Mouse (Mus musculus): ENCODE measurements around the gene Kif28. TPM values are rescaled to one million over a fixed set of nuclear protein-coding genes. Genes with fewer than 3 reads are reported as not detected.
A peak's percentile ranks its signal among the peaks of the same experiment; 100 is the strongest.

The Kif28 gene
- polyA plus RNA-seq, 1 experiment from 2014 or later = not detected

DNA sequence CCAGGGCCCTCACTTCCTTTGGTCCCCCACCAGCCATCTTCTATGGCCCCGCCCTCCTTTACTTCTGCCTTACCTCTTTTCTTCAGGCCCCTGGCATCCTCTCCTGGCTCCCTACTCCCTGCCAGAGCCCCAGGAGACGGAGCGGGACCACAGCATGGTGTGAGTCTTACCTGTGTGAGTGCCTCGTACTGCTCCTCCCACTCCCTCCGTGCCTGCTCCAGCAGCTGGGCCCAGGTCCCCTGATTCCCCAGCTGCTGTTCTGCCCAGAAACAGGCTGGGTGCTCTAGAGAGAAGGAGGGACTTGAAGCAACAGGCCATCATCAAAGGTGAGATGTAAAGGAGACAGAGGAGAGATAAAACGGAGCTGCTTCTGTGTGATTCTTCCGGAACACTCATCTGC lies 32.4 kb downstream of the Kif28 start:
- Histone ChIP-seq H3K27ac (ENCODE audit: low read length) (no peak overlapping the region), H3K4me3 (ENCODE audit: low read length) (no peak overlapping the region)
- 77% methylated on average over 7 of the region's 7 CpGs for WGBS

DNA sequence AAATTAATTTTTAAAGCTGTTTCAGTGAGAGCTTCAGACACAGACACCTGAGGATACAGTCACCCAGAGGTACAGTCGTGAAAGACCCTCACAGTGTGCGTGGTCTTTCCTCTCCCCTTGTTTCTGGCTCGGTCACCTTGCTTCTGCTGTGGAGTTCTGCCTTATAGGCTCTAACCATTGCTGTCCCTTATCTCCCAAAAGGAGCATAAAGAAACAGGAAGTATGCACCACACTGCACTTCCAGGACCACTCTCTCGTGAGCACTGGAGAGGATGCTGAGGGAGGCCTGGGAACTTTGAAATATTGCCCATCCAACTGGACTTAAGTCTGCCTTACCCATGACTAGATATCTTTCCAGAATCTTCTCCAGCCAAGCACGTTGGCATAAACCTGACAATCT lies 34.3 kb downstream of the Kif28 start:
- H3K27ac ChIP-seq (ENCODE audit: low read length) = no peak overlapping the region
- no peaks in the 10 kb centered on the region for H3K4me1 ChIP-seq (ENCODE audit: control insufficient read depth, insufficient read depth, low read length)
- H3K9ac ChIP-seq (ENCODE audit: low read depth, low read length) = no peak overlapping the region
- no peak for ATAC-seq
- no peak overlapping the region for H3K4me2 ChIP-seq (ENCODE audit: low read depth, low read length)
- 84% methylated on average over 5 of the region's 5 CpGs for WGBS
- H3K4me3 ChIP-seq (ENCODE audit: low read length) = no peak overlapping the region
- no peaks in the 10 kb centered on the region for H3K27me3 ChIP-seq (replicated peaks; ENCODE audit: control insufficient read depth, insufficient read depth, low read length)
- H3K9me3 ChIP-seq (ENCODE audit: control insufficient read depth, low read length) = no peaks in the 10 kb centered on the region
- H3K36me3 ChIP-seq (ENCODE audit: control insufficient read depth, insufficient read depth, low read length) = no peaks in the 10 kb centered on the region

More for the DNA sequence above, 32.4 kb downstream of the Kif28 start:
- Histone ChIP-seq H3K4me1 (ENCODE audit: control insufficient read depth, insufficient read depth, low read length) (no peaks in the 10 kb centered on the region), H3K4me2 (ENCODE audit: low read depth, low read length) (no peak overlapping the region), H3K9me3 (ENCODE audit: control insufficient read depth, low read length) (no peaks in the 10 kb centered on the region), H3K27me3 (replicated peaks; ENCODE audit: control insufficient read depth, insufficient read depth, low read length) (no peaks in the 10 kb centered on the region), H3K36me3 (ENCODE audit: control insufficient read depth, insufficient read depth, low read length) (no peaks in the 10 kb centered on the region), H3K9ac (ENCODE audit: low read depth, low read length) (no peak overlapping the region)
- no peak for ATAC-seq

DNA sequence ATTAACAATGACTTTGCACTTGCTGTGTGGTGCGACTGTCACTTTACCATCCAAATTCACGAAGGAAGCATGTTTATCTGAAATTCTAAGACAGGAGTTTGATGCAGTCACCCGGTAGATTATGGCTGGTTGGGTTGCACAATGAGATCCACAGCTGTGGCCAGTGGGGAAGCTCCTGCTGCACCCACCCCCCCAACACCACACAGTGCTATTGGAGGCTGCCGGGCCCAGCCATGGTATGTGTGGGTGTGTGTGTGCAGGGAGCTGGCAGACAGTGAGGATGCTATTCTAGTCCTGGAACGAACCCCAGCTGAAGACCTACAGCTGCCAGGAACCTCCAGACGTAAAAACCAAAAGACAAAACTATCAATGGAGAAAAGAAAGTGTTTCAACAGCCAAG lies 35.7 kb downstream of the Kif28 start:
- no peaks in the 10 kb centered on the region for H3K9me3 ChIP-seq (ENCODE audit: control insufficient read depth, low read length)
- ATAC-seq = no peak
- 67% methylated on average over 6 of the region's 6 CpGs for WGBS
- no peak overlapping the region for H3K9ac ChIP-seq (ENCODE audit: low read depth, low read length)
- no peaks in the 10 kb centered on the region for H3K27me3 ChIP-seq (replicated peaks; ENCODE audit: control insufficient read depth, insufficient read depth, low read length)
- no peak overlapping the region for H3K27ac ChIP-seq (ENCODE audit: low read length)
- no peak overlapping the region for H3K4me2 ChIP-seq (ENCODE audit: low read depth, low read length)
- no peaks in the 10 kb centered on the region for H3K4me1 ChIP-seq (ENCODE audit: control insufficient read depth, insufficient read depth, low read length)
- H3K36me3 ChIP-seq (ENCODE audit: control insufficient read depth, insufficient read depth, low read length) = no peaks in the 10 kb centered on the region
- H3K4me3 ChIP-seq (ENCODE audit: low read length) = no peak overlapping the region

DNA sequence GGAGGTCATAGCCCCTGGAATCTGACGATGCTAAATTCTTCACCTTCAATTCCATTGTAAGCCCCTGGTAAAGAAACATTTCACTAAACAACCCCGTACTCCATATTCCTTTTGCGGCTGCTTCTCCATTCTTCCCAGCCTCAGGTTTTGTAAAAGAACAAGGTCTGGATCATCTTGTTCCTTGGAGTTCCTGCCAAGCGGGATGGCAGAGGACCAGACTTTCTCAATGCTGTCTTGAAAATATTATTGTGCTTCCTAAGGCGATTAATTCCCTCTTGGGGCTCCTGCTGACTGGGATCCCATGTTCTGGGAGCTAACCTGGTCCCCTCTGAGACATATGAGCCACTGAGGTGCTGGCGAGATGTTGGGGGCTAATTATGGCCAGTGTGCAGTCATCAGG lies 39.9 kb downstream of the Kif28 start:
- H3K36me3 ChIP-seq (ENCODE audit: control insufficient read depth, insufficient read depth, low read length) = no peaks in the 10 kb centered on the region
- H3K4me1 ChIP-seq (ENCODE audit: control insufficient read depth, insufficient read depth, low read length) = no peaks in the 10 kb centered on the region
- no peak overlapping the region for H3K4me3 ChIP-seq (ENCODE audit: low read length)
- H3K27ac ChIP-seq (ENCODE audit: low read length) = no peak overlapping the region
- H3K9ac ChIP-seq (ENCODE audit: low read depth, low read length) = no peak overlapping the region
- 88% methylated on average over 6 of the region's 6 CpGs for WGBS
- H3K9me3 ChIP-seq (ENCODE audit: control insufficient read depth, low read length) = no peaks in the 10 kb centered on the region
- no peak overlapping the region for H3K4me2 ChIP-seq (ENCODE audit: low read depth, low read length)
- H3K27me3 ChIP-seq (replicated peaks; ENCODE audit: control insufficient read depth, insufficient read depth, low read length) = 0 out of 2 replicates have a peak, but pooled peaks cover 2% of the 10 kb centered on the region
- no peak for ATAC-seq

DNA sequence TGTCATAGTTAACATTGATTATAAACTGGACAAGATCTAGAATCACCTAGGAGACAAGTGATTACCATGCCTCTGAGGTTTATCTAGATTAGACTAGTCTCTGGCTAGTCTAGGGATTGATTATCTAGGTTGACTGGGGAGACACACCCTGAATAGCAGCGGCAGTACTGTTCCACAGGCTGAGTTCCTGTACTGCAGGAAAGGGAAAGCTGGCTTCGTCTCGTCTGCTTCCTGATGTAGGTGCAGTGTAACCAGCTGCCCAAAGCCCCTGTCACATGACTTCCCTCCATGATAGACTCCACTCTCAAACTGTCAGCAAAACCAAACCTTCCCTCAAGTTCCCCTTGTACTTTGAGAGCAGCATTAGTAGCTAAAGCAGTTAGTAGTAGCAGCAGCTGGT lies 40.9 kb downstream of the Kif28 start:
- Histone ChIP-seq H3K36me3 (ENCODE audit: control insufficient read depth, insufficient read depth, low read length) (no peaks in the 10 kb centered on the region), H3K4me1 (ENCODE audit: control insufficient read depth, insufficient read depth, low read length) (no peaks in the 10 kb centered on the region), H3K9ac (ENCODE audit: low read depth, low read length) (no peak overlapping the region), H3K9me3 (ENCODE audit: control insufficient read depth, low read length) (no peaks in the 10 kb centered on the region), H3K27me3 (replicated peaks; ENCODE audit: control insufficient read depth, insufficient read depth, low read length) (0 out of 2 replicates have a peak, but pooled peaks cover 2% of the 10 kb centered on the region), H3K4me2 (ENCODE audit: low read depth, low read length) (no peak overlapping the region), H3K27ac (ENCODE audit: low read length) (no peak overlapping the region), H3K4me3 (ENCODE audit: low read length) (no peak overlapping the region)
- WGBS = 40% methylated on average over 3 of the region's 3 CpGs
- ATAC-seq = no peak

DNA sequence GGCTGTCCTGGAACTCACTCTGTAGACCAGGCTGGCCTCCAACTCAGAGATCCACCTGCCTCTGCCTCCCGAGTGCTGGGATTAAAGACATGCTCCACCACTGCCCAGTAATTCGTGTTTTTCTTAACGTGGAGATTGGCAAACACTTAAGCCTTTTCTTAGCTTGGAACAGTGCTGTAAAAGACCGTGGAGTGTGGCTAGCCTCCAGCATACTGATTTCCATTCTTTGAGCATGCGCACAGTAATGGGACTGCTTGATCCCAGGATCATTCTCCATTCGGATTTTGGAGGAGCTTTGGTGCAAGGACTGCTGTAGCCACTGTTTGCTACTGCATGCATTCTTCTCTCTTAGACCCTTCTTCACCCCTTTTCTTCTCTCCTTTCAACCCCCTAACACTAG lies 55.6 kb downstream of the Kif28 start:
- H3K4me3 ChIP-seq (ENCODE audit: low read length) = no peak overlapping the region
- no peaks in the 10 kb centered on the region for H3K27me3 ChIP-seq (replicated peaks; ENCODE audit: control insufficient read depth, insufficient read depth, low read length)
- no peak for ATAC-seq
- no peak overlapping the region for H3K9ac ChIP-seq (ENCODE audit: low read depth, low read length)
- no peaks in the 10 kb centered on the region for H3K4me1 ChIP-seq (ENCODE audit: control insufficient read depth, insufficient read depth, low read length)
- no peaks in the 10 kb centered on the region for H3K36me3 ChIP-seq (ENCODE audit: control insufficient read depth, insufficient read depth, low read length)
- H3K9me3 ChIP-seq (ENCODE audit: control insufficient read depth, low read length) = no peaks in the 10 kb centered on the region
- no peak overlapping the region for H3K4me2 ChIP-seq (ENCODE audit: low read depth, low read length)
- H3K27ac ChIP-seq (ENCODE audit: low read length) = no peak overlapping the region
- WGBS = 73% methylated on average over 6 of the region's 6 CpGs

DNA sequence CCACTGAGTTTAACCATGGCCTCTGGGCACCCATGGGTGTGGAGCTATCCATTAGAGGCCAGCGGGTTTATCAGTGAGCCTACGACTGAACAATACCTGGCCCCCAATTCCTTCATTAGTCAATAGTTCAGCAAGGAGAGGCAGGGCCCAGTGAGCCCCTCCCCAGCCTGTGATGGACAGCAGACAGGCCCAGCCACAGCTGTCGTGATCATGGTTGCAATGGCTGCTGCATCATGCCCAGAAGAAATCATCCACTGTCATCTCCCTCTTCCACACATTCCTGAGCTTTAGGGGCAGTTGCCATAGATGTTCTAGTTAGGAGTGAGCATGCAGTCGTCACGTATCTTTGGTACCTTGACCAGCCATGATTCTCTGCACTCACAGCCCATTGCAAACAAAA lies 56.2 kb downstream of the Kif28 start:
- Histone ChIP-seq H3K4me3 (ENCODE audit: low read length) (no peak overlapping the region), H3K27ac (ENCODE audit: low read length) (no peak overlapping the region), H3K27me3 (replicated peaks; ENCODE audit: control insufficient read depth, insufficient read depth, low read length) (no peaks in the 10 kb centered on the region), H3K9me3 (ENCODE audit: control insufficient read depth, low read length) (no peaks in the 10 kb centered on the region), H3K9ac (ENCODE audit: low read depth, low read length) (no peak overlapping the region), H3K36me3 (ENCODE audit: control insufficient read depth, insufficient read depth, low read length) (no peaks in the 10 kb centered on the region), H3K4me1 (ENCODE audit: control insufficient read depth, insufficient read depth, low read length) (no peaks in the 10 kb centered on the region), H3K4me2 (ENCODE audit: low read depth, low read length) (no peak overlapping the region)
- 74% methylated on average over 5 of the region's 5 CpGs for WGBS
- ATAC-seq = no peak

DNA sequence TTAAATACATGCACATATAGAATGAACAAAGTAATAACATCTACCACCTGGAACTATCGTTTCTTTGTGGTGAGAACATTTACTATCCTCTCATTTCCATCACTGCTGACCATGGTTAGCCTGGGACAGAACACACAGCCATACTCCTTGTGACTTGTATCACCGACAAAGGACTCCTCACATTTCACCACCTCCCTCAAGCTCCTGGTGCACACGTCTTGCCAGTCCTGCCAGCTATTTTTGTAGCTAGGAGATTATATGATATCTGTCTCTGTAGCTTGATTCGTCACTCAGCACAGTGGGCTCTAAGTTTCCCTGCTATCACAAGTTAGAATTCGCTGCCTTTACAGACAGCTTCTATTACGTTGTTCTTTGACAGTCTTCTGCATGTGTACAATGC lies 56.7 kb downstream of the Kif28 start:
- Histone ChIP-seq H3K4me1 (ENCODE audit: control insufficient read depth, insufficient read depth, low read length) (no peaks in the 10 kb centered on the region), H3K4me3 (ENCODE audit: low read length) (no peak overlapping the region), H3K36me3 (ENCODE audit: control insufficient read depth, insufficient read depth, low read length) (no peaks in the 10 kb centered on the region), H3K27me3 (replicated peaks; ENCODE audit: control insufficient read depth, insufficient read depth, low read length) (no peaks in the 10 kb centered on the region), H3K9me3 (ENCODE audit: control insufficient read depth, low read length) (no peaks in the 10 kb centered on the region), H3K4me2 (ENCODE audit: low read depth, low read length) (no peak overlapping the region), H3K9ac (ENCODE audit: low read depth, low read length) (no peak overlapping the region), H3K27ac (ENCODE audit: low read length) (no peak overlapping the region)
- ATAC-seq = no peak
- 89% methylated on average over 6 of the region's 6 CpGs for WGBS

DNA sequence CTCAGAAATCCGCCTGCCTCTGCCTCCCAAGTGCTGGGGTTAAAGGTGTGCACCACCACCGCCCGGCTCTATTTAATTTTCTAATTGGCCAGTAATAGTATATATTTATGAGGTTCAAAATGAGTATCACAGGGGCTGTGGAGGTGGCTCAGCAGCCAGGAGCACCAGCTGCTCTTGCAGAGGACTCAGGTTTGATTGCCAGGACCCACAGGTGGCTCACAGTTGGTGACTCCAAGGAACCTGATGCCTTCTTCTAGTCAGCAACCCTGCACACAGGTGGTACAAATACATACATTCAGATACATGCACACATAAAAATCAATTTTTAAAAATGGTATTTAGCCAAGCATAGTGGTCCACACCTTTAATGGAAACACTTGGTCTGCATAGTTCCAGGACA lies 57.1 kb downstream of the Kif28 start:
- Histone ChIP-seq H3K36me3 (ENCODE audit: control insufficient read depth, insufficient read depth, low read length) (no peaks in the 10 kb centered on the region), H3K27me3 (replicated peaks; ENCODE audit: control insufficient read depth, insufficient read depth, low read length) (no peaks in the 10 kb centered on the region), H3K4me1 (ENCODE audit: control insufficient read depth, insufficient read depth, low read length) (no peaks in the 10 kb centered on the region), H3K9ac (ENCODE audit: low read depth, low read length) (no peak overlapping the region), H3K4me3 (ENCODE audit: low read length) (no peak overlapping the region), H3K9me3 (ENCODE audit: control insufficient read depth, low read length) (no peaks in the 10 kb centered on the region), H3K4me2 (ENCODE audit: low read depth, low read length) (no peak overlapping the region), H3K27ac (ENCODE audit: low read length) (no peak overlapping the region)
- no peak for ATAC-seq
- WGBS = 94% methylated on average over 3 of the region's 3 CpGs

DNA sequence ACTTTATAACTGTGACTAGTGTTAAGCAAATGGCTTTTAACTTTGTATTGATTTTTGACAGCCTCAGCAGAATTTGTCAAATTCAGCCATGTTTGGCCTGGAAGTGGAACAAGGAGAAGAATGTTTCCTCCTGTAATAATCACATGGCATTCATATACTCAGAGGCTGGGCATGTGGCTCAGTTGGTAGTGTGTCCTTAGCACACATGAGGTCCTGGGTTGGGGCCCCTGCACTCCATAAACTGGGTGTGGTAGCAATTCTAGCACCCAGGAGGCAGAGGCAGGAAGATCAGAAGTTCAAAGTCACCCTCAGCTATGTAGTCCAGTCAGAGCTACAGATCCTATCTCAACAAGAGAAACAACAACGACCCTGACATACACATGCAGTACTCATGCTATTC lies 57.8 kb downstream of the Kif28 start:
- no peak overlapping the region for H3K4me2 ChIP-seq (ENCODE audit: low read depth, low read length)
- no peak overlapping the region for H3K9ac ChIP-seq (ENCODE audit: low read depth, low read length)
- no peaks in the 10 kb centered on the region for H3K4me1 ChIP-seq (ENCODE audit: control insufficient read depth, insufficient read depth, low read length)
- H3K4me3 ChIP-seq (ENCODE audit: low read length) = no peak overlapping the region
- no peaks in the 10 kb centered on the region for H3K36me3 ChIP-seq (ENCODE audit: control insufficient read depth, insufficient read depth, low read length)
- H3K27me3 ChIP-seq (replicated peaks; ENCODE audit: control insufficient read depth, insufficient read depth, low read length) = no peaks in the 10 kb centered on the region
- H3K9me3 ChIP-seq (ENCODE audit: control insufficient read depth, low read length) = no peaks in the 10 kb centered on the region
- 82% methylated on average over 1 of the region's 1 CpGs for WGBS
- ATAC-seq = peak; percentile 69
- no peak overlapping the region for H3K27ac ChIP-seq (ENCODE audit: low read length)
